Mouse (Mus musculus): Measurements from ENCODE around the gene Hoxd9.

DNA sequence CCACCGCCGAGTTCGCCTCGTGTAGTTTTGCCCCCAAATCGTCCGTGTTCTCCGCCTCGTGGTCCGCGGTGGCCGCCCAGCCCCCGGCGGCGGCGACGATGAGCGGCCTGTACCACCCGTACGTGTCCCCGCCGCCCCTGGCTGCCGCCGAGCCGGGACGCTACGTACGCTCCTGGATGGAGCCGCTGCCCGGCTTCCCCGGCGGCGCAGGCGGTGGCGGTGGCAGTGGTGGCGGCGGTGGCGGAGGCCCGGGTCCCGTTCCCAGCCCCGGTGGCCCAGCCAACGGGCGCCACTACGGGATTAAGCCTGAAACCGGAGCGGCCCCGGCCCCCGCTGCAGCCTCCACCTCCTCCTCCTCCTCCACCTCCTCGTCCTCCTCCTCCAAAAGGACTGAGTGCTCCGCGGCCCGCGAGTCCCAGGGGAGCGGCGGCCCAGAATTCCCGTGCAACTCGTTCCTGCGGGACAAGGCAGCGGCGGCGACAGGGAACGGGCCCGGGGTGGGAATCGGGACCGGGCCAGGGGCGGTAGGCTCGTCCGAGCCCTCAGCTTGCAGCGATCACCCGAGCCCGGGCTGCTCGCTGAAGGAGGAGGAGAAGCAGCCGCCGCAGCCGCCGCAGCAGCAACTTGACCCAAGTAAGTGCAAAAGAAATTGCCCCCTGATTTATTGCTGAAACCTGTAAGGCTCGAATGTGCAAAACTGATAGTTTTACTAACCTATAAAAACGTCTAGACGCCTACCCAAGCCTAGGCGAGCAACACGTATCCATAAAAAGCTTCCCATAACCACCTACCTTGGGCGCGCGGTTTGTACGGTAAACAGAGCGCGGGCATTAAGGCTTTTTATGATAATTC lies 900 bp downstream of the Hoxd9 start:
- TF ChIP-seq CTCF (IDR thresholded peaks at IDR 0.05; ENCODE audit: low read depth), result no peak
- TF ChIP-seq EP300 (IDR thresholded peaks at IDR 0.05; ENCODE audit: low read depth), result no peak
